Mouse (Mus musculus): Measurements from ENCODE around the gene Cops2.

GRCm38 (mm10) chr2:125788785-125789184 is 70.2 kb downstream of the Cops2 start:
- TF ChIP-seq CTCF (IDR thresholded peaks at IDR 0.05; ENCODE audit: low read depth) (no peak), EP300 (IDR thresholded peaks at IDR 0.05; ENCODE audit: low read depth) (no peak)
